Mouse (Mus musculus) ovary, adult 10 weeks (tissue): ENCODE measurements around the gene Amd1. TPM values are rescaled to one million over a fixed set of nuclear protein-coding genes. Genes with fewer than 3 reads are reported as not detected.

Experiments
- polyA plus RNA-seq: library from polyadenylated mRNA; stranded (reverse); fragments of 350-450 nt; fragmentation: Illumina TruSeq; extraction: RNeasy Lipid Tissue Mini Kit (QIAGEN cat#74804); gene quantifications from one replicate; pipeline ENCODE4 v1.2.3, GENCODE M21; 2014

Amd1 gene
- polyA plus RNA-seq: 252 TPM

GRCm38 (mm10) chr10:40302140-40302985 lies at the start of gene Amd1:
Gene Amd1 (minus strand): TSS chr10:40302186.

GRCm38 (mm10) chr10:40339351-40339964 lies 37.5 kb upstream of the Amd1 start, which contains the start of gene Cdk19:
Gene Cdk19 (plus strand): TSS chr10:40339564.

DNA sequence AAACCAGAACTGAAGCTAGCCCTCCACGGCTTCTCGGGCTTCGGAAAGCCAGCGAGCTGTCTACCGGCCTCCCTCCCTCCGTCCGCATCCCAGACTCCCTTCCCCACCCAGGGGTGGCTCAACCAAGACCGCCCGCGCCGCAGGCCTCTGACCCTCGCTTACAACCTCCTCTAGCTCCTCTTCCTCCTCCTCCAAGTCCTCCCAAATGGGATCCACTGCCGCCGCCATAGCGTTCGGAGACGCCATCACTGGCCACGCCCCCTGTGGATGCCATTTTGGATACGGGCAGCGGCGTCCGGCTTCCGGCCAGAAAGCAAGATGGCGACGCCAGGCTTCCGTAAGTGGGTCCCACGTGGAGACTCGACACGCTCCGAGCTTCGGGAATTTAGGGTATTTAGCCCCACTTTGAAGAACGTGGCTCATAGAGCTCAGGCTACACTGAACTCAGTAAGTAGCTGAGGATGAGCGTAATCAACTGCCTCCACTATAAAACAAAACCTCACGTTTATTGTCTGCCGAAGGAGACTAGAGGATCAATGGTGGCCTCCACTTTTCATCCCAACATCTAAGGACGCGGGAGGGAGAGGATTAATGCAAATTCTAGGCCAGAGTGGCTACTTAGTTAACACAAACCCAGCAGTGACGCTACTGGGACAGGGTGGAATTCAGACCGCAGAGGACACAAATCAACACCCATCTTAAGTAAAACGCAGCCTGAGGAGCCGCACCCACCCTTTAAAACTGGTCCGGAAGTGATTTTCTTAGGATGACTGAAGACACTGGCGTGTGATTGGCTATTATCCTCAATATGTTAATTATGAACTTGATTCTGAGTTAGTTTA lies 44.4 kb downstream of the Amd1 start, which contains the start of gene Gtf3c6:
Gene Gtf3c6, minus strand, starts transcription at position 695 of the 842 bp plus-strand sequence.

DNA sequence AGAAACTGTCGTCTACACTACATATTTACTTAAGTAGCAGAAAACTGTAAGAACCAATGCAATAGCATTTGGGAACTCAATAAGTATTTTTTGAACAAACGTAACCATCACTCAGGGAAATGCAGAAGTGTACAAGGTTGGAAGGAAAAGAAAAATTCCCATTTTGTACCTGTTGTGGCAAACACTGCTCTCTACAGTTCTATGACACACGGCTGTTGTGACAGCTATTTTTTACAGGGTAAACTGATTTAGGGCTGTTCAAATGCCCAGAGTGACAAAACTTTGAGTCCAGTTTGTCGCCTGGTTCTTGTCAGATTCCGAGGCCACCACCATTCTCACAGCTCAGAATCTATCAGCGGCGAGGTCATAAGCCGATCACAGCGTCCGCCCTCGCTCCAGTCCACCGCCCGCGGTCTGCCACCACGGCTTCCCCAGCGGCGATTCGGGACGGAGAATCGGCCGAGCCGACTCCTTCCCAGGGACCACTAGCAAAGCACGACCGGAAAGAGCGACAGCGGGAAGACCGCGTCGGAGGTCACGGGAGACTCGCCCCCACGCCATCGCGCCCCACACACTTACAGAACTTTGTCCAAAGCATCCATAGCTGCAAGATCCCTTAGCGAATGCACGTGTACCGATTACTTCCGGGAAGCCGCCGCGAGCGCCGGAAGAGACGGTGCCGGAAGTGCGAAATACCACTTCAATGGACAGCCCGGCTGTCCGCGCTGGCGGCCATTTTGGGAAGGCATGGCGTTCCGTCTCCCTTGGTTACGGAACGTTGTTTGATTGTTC lies 55.4 kb downstream of the Amd1 start, which contains the start of gene Rpf2:
Gene Rpf2, minus strand, starts transcription at position 663 of the 792 bp plus-strand sequence.

Other genes starting within 250 kb of the Amd1 start
- 8.9 TPM for gene Slc16a10, start 159.9 kb downstream of the Amd1 start, polyA plus RNA-seq
- gene Rpf2, start 55.1 kb downstream of the Amd1 start, polyA plus RNA-seq: 142 TPM
- gene Gtf3c6, start 44.1 kb downstream of the Amd1 start, polyA plus RNA-seq: 149 TPM
- 63.5 TPM for gene Cdk19, start 37.4 kb upstream of the Amd1 start, polyA plus RNA-seq